Mouse (Mus musculus) embryo, embryonic 10 days (tissue): ENCODE results near the gene Foxq1.

Source experiments
- DNase-seq: peaks from one replicate; pipeline ENCODE4 v3.0.0-alpha.2; 2015; ENCODE audit warnings: low spot score

The Foxq1 gene

DNA sequence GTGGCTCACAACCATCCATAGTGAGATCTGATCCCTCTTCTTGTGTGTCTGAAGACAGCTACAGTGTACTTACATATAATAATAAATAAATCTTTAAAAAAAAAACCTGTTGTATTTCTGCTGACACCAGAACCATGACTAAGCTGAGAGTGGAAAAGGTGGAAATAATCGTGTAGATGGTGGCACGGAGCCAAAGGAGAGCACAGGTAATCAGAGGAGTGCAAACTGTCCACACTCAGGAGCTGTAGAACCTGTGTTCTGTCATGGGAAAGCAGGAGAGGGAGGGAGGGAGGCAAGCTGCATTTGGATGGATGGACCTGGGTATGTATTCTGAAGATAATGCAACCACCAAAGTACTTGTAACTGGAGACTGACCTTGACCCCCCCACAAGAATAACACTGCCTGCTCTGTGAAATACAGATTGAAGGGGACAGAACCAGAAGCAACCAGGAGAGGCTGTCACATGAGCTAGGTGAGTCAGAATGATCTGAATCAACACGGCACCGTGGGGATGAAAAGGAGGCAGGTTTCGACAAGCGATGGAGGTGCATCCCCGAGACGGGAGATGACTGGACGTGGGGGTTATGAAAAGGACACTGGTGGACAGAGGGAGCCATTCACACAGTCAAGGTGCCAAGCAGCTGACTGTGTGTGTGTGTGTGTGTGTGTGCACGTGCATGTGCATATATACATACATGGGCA, 17.0 kb downstream of the Foxq1 start:
- DNase-seq = no peak

DNA sequence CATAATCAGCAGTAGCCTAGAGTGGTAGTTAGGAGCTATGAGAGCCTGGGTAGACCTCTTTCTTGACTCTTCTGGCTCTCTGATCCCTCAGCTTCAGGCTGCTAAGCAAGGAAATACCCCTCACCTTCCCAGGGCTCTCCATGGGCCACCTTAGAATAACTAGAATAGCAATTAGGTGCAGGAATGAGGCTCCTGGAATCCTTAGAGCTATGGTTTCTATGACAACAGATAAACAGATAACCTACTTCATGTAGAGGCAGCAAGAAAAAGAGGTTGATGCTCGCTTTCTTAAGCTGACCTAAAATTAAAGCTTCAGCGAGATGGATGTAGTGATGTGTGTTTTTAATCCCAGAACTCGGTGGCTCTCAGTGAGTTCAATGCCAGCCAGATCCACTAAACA, 18.7 kb downstream of the Foxq1 start:
- DNase-seq = no peak

DNA sequence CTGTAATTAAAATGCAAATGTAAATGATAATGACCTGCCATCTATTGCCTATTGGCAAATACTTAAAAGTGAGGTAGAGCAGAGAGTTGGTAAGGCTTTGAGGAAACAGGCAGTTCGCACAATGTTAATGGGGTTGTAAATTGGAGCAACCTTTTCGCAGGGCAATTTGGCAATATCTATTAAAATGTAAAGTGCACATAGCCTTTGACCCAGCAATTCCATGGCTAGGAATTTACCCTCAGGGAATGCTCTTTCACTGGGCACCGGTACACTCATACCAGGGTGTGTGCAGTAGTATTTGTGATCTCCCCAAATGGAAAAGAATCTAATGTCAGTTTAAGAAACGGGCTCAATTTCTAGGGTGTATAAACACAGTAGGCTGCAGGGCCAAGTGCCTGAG, 20.8 kb downstream of the Foxq1 start:
- DNase-seq = no peak

DNA sequence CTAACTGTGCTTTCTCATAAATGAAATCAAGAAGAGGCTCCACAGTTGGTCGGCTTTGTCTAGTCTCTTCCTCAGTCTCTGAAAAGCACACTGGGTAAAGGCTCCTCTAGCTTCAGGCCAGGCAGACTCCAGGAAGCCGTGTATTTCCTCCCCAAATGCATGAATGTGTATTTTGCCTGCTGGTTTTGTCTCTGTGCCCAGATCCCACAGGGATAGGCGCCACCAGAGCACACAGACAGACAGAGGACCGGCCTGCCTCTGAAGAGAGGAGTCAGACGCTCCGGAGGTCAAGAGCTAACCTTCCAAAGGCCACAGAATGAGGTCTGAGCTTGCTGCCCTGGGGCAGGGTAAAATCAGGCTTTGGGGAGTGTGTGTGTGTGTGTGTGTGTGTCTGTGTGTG, 21.6 kb downstream of the Foxq1 start:
- peak; percentile 47 for DNase-seq

DNA sequence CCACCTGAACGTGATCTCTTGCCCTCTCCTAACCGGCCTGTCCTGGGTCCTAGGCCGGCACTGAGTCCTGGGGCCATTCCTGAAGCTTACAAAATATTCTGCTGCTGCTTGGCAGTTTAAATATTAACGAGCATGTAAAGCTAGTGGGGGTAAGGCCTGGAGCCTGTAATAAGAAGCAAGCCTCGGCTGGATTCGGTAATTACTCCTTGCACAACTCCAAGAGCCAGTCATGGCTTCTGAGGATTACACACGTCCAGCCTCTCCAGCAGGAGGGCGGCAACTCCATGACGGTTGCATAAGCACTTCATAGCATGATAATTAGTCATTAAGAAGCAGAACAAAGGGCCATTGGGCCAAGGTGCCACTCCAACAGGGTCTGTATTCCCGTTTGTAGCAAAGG, 22.5 kb downstream of the Foxq1 start:
- no peak for DNase-seq

DNA sequence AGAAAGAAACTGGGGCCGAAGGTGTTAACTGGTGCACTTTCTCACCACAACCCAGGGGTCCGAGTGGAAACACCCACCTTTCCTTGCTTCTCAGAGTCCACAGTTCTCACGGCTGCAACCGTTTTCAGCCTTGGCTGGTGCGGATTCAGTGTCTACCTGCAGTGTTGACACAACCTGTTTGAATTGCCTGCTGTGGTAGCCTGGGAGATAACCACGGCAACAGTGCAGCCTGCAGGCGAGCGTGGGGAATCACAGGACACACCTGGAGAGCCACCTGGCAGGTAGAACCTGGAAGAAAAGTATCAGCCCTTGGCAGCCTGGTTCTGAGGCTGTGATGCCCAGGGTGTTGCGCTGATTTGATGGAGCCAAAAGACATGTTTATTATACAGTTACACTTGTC, 23.9 kb downstream of the Foxq1 start:
- DNase-seq = no peak

GRCm38 (mm10) chr13:31587341-31587740, 31.4 kb downstream of the Foxq1 start:
- DNase-seq = no peak

DNA sequence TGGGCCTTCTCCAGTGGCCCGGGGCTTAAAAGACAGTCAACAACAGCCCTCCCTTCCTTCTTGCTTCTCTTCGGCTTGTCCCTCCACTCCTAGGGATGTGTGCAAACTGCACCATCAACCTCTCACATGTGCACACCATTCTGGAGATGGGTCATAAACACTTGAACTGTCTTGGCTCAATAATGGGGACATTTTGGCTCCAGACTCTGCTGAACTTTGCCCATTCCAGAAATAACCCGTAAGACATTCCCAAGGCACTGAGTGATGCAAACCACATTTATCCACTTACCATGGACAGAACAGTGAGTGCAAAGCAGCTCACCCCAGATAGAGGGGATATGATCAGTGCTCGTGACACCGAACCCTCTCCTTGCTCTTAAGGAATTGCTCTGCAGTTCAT, 43.6 kb downstream of the Foxq1 start:
- peak; percentile 1 for DNase-seq

DNA sequence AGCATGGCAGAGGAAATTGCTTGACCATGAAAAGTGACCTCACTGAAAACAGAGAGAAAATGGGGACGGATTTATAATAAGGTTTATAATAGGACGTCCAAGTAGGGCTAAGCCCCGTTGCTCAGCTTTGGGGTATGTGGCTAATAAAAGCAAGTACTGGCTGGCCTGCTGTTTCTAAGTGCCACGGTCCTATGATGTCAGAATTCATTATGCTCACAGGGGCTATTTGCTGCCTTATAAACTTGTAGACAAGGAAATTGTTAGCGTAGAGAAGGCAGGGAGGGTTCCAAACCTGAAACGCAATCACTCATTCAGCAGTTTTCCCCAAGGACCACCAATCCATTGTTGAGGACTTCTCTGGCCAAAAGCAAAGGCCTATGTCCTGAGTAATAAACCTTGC, 48.0 kb downstream of the Foxq1 start:
- no peak for DNase-seq
